Mouse (Mus musculus): Measurements from ENCODE around the gene Nme9. TPM values are rescaled to one million over a fixed set of nuclear protein-coding genes. Genes with fewer than 3 reads are reported as not detected.

Nme9 gene
- polyA plus RNA-seq, 1 experiment from 2014 or later: not detected

GRCm38 (mm10) chr9:99432478-99432877 lies 18.8 kb upstream of the Nme9 start:
- no peak for DNase-seq (ENCODE audit: low spot score)
- 78% methylated on average over 4 of the region's 4 CpGs for WGBS

GRCm38 (mm10) chr9:99434892-99435618 lies 16.2 kb upstream of the Nme9 start:
- Histone ChIP-seq H3K9me3 (ENCODE audit: control insufficient read depth, low read length) (no peaks in the 10 kb centered on the region), H3K4me1 (replicated peaks; ENCODE audit: control insufficient read depth, insufficient read depth, low read length) (peaks cover 24% of the 10 kb centered on the region), H3K4me2 (ENCODE audit: low read length) (peak overlapping the region; percentile 75), H3K36me3 (ENCODE audit: control insufficient read depth, insufficient read depth, low read length) (no peaks in the 10 kb centered on the region), H3K27me3 (replicated peaks; ENCODE audit: control insufficient read depth, insufficient read depth, low read length) (peaks cover 15% of the 10 kb centered on the region), H3K9ac (ENCODE audit: low read length) (peak overlapping the region; percentile 69), H3K4me3 (ENCODE audit: low read depth, low read length) (peak overlapping the region; percentile 72), H3K27ac (ENCODE audit: low read depth) (peak overlapping the region; percentile 22; the same call in 1 of the 2 replicates)
- DNase-seq (ENCODE audit: low spot score): peak; percentile 59
- ATAC-seq (replicated peaks; ENCODE audit: low FRiP score, low TSS enrichment, low read depth): 0 out of 2 replicates have a peak, but pooled peaks have one; percentile 13
- WGBS: 38% methylated on average over 14 of the region's 14 CpGs

More at GRCm38 (mm10) chr9:99432478-99432877, 18.8 kb upstream of the Nme9 start:
- Histone ChIP-seq H3K4me1 (replicated peaks; ENCODE audit: control insufficient read depth, insufficient read depth, low read length) (peaks cover 23% of the 10 kb centered on the region), H3K9ac (ENCODE audit: low read length) (no peak overlapping the region), H3K4me3 (ENCODE audit: low read depth, low read length) (no peak overlapping the region), H3K4me2 (ENCODE audit: low read length) (no peak overlapping the region), H3K27me3 (replicated peaks; ENCODE audit: control insufficient read depth, insufficient read depth, low read length) (peaks cover 1% of the 10 kb centered on the region; the same call in 1 of the 2 replicates), H3K9me3 (ENCODE audit: control insufficient read depth, low read length) (no peaks in the 10 kb centered on the region), H3K27ac (ENCODE audit: low read depth) (no peak overlapping the region), H3K36me3 (ENCODE audit: control insufficient read depth, insufficient read depth, low read length) (no peaks in the 10 kb centered on the region)
- ATAC-seq (replicated peaks; ENCODE audit: low FRiP score, low TSS enrichment, low read depth): no peak

GRCm38 (mm10) chr9:99435619-99436181 lies 15.6 kb upstream of the Nme9 start:
- peak overlapping the region; percentile 22; the same call in 1 of the 2 replicates for H3K27ac ChIP-seq (ENCODE audit: low read depth)
- peak overlapping the region; percentile 75 for H3K4me2 ChIP-seq (ENCODE audit: low read length)
- 17% methylated on average over 16 of the region's 16 CpGs for WGBS
- DNase-seq (ENCODE audit: low spot score) (peak; percentile 62), ATAC-seq (replicated peaks; ENCODE audit: low FRiP score, low TSS enrichment, low read depth) (peak; percentile 26; the same call in 1 of the 2 replicates)
- no peaks in the 10 kb centered on the region for H3K36me3 ChIP-seq (ENCODE audit: control insufficient read depth, insufficient read depth, low read length)
- no peaks in the 10 kb centered on the region for H3K9me3 ChIP-seq (ENCODE audit: control insufficient read depth, low read length)
- H3K4me3 ChIP-seq (ENCODE audit: low read depth, low read length): peak overlapping the region; percentile 72
- H3K4me1 ChIP-seq (replicated peaks; ENCODE audit: control insufficient read depth, insufficient read depth, low read length): peaks cover 24% of the 10 kb centered on the region
- peaks cover 15% of the 10 kb centered on the region for H3K27me3 ChIP-seq (replicated peaks; ENCODE audit: control insufficient read depth, insufficient read depth, low read length)
- H3K9ac ChIP-seq (ENCODE audit: low read length): peak overlapping the region; percentile 69

- peak overlapping the region; percentile 69 for H3K9ac ChIP-seq (ENCODE audit: low read length)
- peak; percentile 87 for DNase-seq (ENCODE audit: low spot score)
- under 1% methylated on average over 82 of the region's 86 CpGs for WGBS
- H3K4me2 ChIP-seq (ENCODE audit: low read length): peak overlapping the region; percentile 75
- H3K27me3 ChIP-seq (replicated peaks; ENCODE audit: control insufficient read depth, insufficient read depth, low read length): peaks cover 15% of the 10 kb centered on the region
- H3K36me3 ChIP-seq (ENCODE audit: control insufficient read depth, insufficient read depth, low read length): no peaks in the 10 kb centered on the region
- peak overlapping the region; percentile 22; the same call in 1 of the 2 replicates for H3K27ac ChIP-seq (ENCODE audit: low read depth)
- H3K9me3 ChIP-seq (ENCODE audit: control insufficient read depth, low read length): no peaks in the 10 kb centered on the region
- peaks cover 24% of the 10 kb centered on the region for H3K4me1 ChIP-seq (replicated peaks; ENCODE audit: control insufficient read depth, insufficient read depth, low read length)
- peak; percentile 73 for ATAC-seq (replicated peaks; ENCODE audit: low FRiP score, low TSS enrichment, low read depth)
- peak overlapping the region; percentile 72 for H3K4me3 ChIP-seq (ENCODE audit: low read depth, low read length)
These were observed 14.9 kb upstream of the Nme9 start for GRCm38 (mm10) chr9:99436182-99437030.

- Histone ChIP-seq H3K9me3 (ENCODE audit: control insufficient read depth, low read length) (no peaks in the 10 kb centered on the region), H3K36me3 (ENCODE audit: control insufficient read depth, insufficient read depth, low read length) (no peaks in the 10 kb centered on the region), H3K27me3 (replicated peaks; ENCODE audit: control insufficient read depth, insufficient read depth, low read length) (peaks cover 15% of the 10 kb centered on the region), H3K9ac (ENCODE audit: low read length) (peak within 1 kb of the TSS; percentile 69), H3K4me2 (ENCODE audit: low read length) (peak within 1 kb of the TSS; percentile 75), H3K4me1 (replicated peaks; ENCODE audit: control insufficient read depth, insufficient read depth, low read length) (peaks cover 24% of the 10 kb centered on the region), H3K4me3 (ENCODE audit: low read depth, low read length) (peak within 1 kb of the TSS; percentile 72), H3K27ac (ENCODE audit: low read depth) (peak within 1 kb of the TSS; percentile 22; the same call in 1 of the 2 replicates)
- DNase-seq (ENCODE audit: low spot score) (peak; percentile 59), ATAC-seq (replicated peaks; ENCODE audit: low FRiP score, low TSS enrichment, low read depth) (no peak)
- WGBS: 14% methylated on average over 27 of the region's 27 CpGs
These were observed 14.1 kb upstream of the Nme9 start, which contains the start of gene Mras for GRCm38 (mm10) chr9:99437031-99437764. Mras (minus strand) TSS chr9:99437381.

- ATAC-seq (replicated peaks; ENCODE audit: low FRiP score, low TSS enrichment, low read depth) (no peak), DNase-seq (ENCODE audit: low spot score) (no peak)
- H3K4me3 ChIP-seq (ENCODE audit: low read depth, low read length): no peak overlapping the region
- no peaks in the 10 kb centered on the region for H3K36me3 ChIP-seq (ENCODE audit: control insufficient read depth, insufficient read depth, low read length)
- 80% methylated on average over 12 of the region's 12 CpGs for WGBS
- H3K9me3 ChIP-seq (ENCODE audit: control insufficient read depth, low read length): no peaks in the 10 kb centered on the region
- H3K4me1 ChIP-seq (replicated peaks; ENCODE audit: control insufficient read depth, insufficient read depth, low read length): peaks cover 24% of the 10 kb centered on the region
- H3K4me2 ChIP-seq (ENCODE audit: low read length): no peak overlapping the region
- H3K9ac ChIP-seq (ENCODE audit: low read length): no peak overlapping the region
- H3K27ac ChIP-seq (ENCODE audit: low read depth): no peak overlapping the region
- peaks cover 15% of the 10 kb centered on the region for H3K27me3 ChIP-seq (replicated peaks; ENCODE audit: control insufficient read depth, insufficient read depth, low read length)
These were observed 13.3 kb upstream of the Nme9 start for GRCm38 (mm10) chr9:99437781-99438565.

- Histone ChIP-seq H3K4me3 (ENCODE audit: low read depth, low read length) (no peak overlapping the region), H3K4me1 (replicated peaks; ENCODE audit: control insufficient read depth, insufficient read depth, low read length) (peaks cover 24% of the 10 kb centered on the region), H3K27me3 (replicated peaks; ENCODE audit: control insufficient read depth, insufficient read depth, low read length) (peaks cover 15% of the 10 kb centered on the region), H3K9ac (ENCODE audit: low read length) (no peak overlapping the region), H3K36me3 (ENCODE audit: control insufficient read depth, insufficient read depth, low read length) (no peaks in the 10 kb centered on the region), H3K27ac (ENCODE audit: low read depth) (no peak overlapping the region), H3K4me2 (ENCODE audit: low read length) (no peak overlapping the region), H3K9me3 (ENCODE audit: control insufficient read depth, low read length) (no peaks in the 10 kb centered on the region)
- 79% methylated on average over 8 of the region's 8 CpGs for whole genome bisulfite sequencing
- ATAC-seq (replicated peaks; ENCODE audit: low FRiP score, low TSS enrichment, low read depth) (no peak), DNase-seq (ENCODE audit: low spot score) (no peak)
These were observed 12.2 kb upstream of the Nme9 start for GRCm38 (mm10) chr9:99439064-99439463.

All from intestine, embryonic 14.5 days (tissue).